Comparison of ENCODE assay signal across 17 mouse cellular contexts in genomic region chr6:16212975-16213374, GRCm38 (mm10).
DNase-seq lines count a peak whose midpoint lies in the region; ATAC-seq lines count a peak whose summit lies in the region.
"Had no signal": no experiment of that assay in that cellular context is flagged by ENCODE, and none has a peak within 500 bp of the region (broad histone marks: within the 10 kb centered on the region; RNA-seq: fewer than 3 reads in every experiment).

No protein-coding gene starts in this region.

- H3K4me1 ChIP-seq in forebrain, embryonic 10.5 days: peaks cover 26% of the 10 kb centered on the region
- H3K4me1 ChIP-seq in hindbrain, embryonic 12.5 days: 0 out of 2 replicates have a peak, but pooled peaks cover 6% of the 10 kb centered on the region
- H3K4me1 ChIP-seq in midbrain, embryonic 14.5 days (ENCODE audit: control insufficient read depth, insufficient read depth, low read length): peaks cover 8% of the 10 kb centered on the region; the same call in 1 of the 2 replicates
- H3K4me1 ChIP-seq: heart, embryonic 10.5 days; limb, embryonic 13.5 days had no signal

- H3K36me3 ChIP-seq in forebrain, embryonic 10.5 days (replicated peaks): no peaks in the 10 kb centered on the region
- no peaks in the 10 kb centered on the region for H3K36me3 ChIP-seq in hindbrain, embryonic 12.5 days
- no peaks in the 10 kb centered on the region for H3K36me3 ChIP-seq in midbrain, embryonic 14.5 days (ENCODE audit: control insufficient read depth, insufficient read depth, low read length)
- H3K36me3 ChIP-seq: heart, embryonic 10.5 days; limb, embryonic 13.5 days had no signal

- H3K4me2 ChIP-seq in hindbrain, embryonic 12.5 days (replicated peaks): no peak overlapping the region
- no peak overlapping the region for H3K4me2 ChIP-seq in midbrain, embryonic 14.5 days (ENCODE audit: low read length)
- H3K4me2 ChIP-seq: limb, embryonic 13.5 days had no signal

- no peak overlapping the region for H3K4me3 ChIP-seq in forebrain, embryonic 10.5 days
- H3K4me3 ChIP-seq in hindbrain, embryonic 12.5 days: no peak overlapping the region
- H3K4me3 ChIP-seq in midbrain, embryonic 14.5 days (replicated peaks; ENCODE audit: low read depth, low read length): no peak overlapping the region
- H3K4me3 ChIP-seq: heart, embryonic 10.5 days; limb, embryonic 13.5 days had no signal

- no peak overlapping the region for H3K9ac ChIP-seq in hindbrain, embryonic 12.5 days
- H3K9ac ChIP-seq in midbrain, embryonic 14.5 days (replicated peaks; ENCODE audit: low read length): no peak overlapping the region
- H3K9ac ChIP-seq: limb, embryonic 13.5 days had no signal

- H3K9me3 ChIP-seq in forebrain, embryonic 10.5 days: no peaks in the 10 kb centered on the region
- H3K9me3 ChIP-seq in hindbrain, embryonic 12.5 days (replicated peaks): no peaks in the 10 kb centered on the region
- no peaks in the 10 kb centered on the region for H3K9me3 ChIP-seq in midbrain, embryonic 14.5 days (ENCODE audit: control insufficient read depth, low read length)
- H3K9me3 ChIP-seq: heart, embryonic 10.5 days; limb, embryonic 13.5 days had no signal

- ATAC-seq in hindbrain, embryonic 12.5 days (ENCODE audit: low FRiP score): peak; percentile 79
- peak; percentile 73 for ATAC-seq in midbrain, embryonic 14.5 days (ENCODE audit: low FRiP score, low TSS enrichment)
- ATAC-seq: Patski had no signal

- 25% methylated on average over 5 of the region's 5 CpGs for WGBS in forebrain, embryonic 10.5 days
- WGBS in hindbrain, embryonic 12.5 days: 24% methylated on average over 5 of the region's 5 CpGs
- 4% methylated on average over 5 of the region's 5 CpGs for WGBS in midbrain, embryonic 14.5 days

- H3K27ac ChIP-seq in forebrain, embryonic 10.5 days: no peak overlapping the region
- H3K27ac ChIP-seq in hindbrain, embryonic 12.5 days: no peak overlapping the region
- no peak overlapping the region for H3K27ac ChIP-seq in midbrain, embryonic 14.5 days (replicated peaks; ENCODE audit: low read depth, low read length)
- H3K27ac ChIP-seq: heart, embryonic 10.5 days; limb, embryonic 13.5 days had no signal

- H3K27me3 ChIP-seq in forebrain, embryonic 10.5 days (ENCODE audit: poor library complexity, severe bottlenecking): peaks cover 20% of the 10 kb centered on the region
- H3K27me3 ChIP-seq in hindbrain, embryonic 12.5 days: no peaks in the 10 kb centered on the region
- no peaks in the 10 kb centered on the region for H3K27me3 ChIP-seq in midbrain, embryonic 14.5 days (ENCODE audit: control insufficient read depth, insufficient read depth, low read length)
- H3K27me3 ChIP-seq: CH12.LX; limb, embryonic 13.5 days had no signal

- peak; percentile 58 for DNase-seq in forebrain, embryonic 10.5 days (ENCODE audit: extremely low spot score, low spot score)
- DNase-seq in midbrain, embryonic 14.5 days: peak; percentile 63
- DNase-seq in cerebellum, postnatal 14 days: no peak
- DNase-seq in kidney, postnatal 36 days: no peak
- no peak for DNase-seq in lung, postnatal 10 days
- DNase-seq in left cerebral cortex, adult 9 months (ENCODE audit: low spot score in 2 of 2): no peak
- DNase-seq: cerebellum, adult 9-11 months; heart, postnatal 4 days; kidney, postnatal 25 days; layer of hippocampus, postnatal 36 days; lung, adult 2 months; spleen, adult 18-20 months had no signal

Comparison
In these comparisons a context has a peak if more than half of its experiments do, and no peak if none do; other contexts are left out.
1. DNase-seq: peak in forebrain, embryonic 10.5 days (single experiment) and midbrain, embryonic 14.5 days (single experiment); none in cerebellum, postnatal 14 days (0 of 2), kidney, postnatal 36 days (0 of 2), lung, postnatal 10 days (single experiment) and left cerebral cortex, adult 9 months (0 of 2).